Mouse (Mus musculus) lung, adult 18-20 months (tissue): ENCODE results near the gene Det1.

Source experiments
- DNase-seq, 2 experiments: peaks; one replicate each; pipeline ENCODE4 v3.0.0; 2022; ENCODE audit warnings: mixed read lengths in 2 of 2

Det1 gene

DNA sequence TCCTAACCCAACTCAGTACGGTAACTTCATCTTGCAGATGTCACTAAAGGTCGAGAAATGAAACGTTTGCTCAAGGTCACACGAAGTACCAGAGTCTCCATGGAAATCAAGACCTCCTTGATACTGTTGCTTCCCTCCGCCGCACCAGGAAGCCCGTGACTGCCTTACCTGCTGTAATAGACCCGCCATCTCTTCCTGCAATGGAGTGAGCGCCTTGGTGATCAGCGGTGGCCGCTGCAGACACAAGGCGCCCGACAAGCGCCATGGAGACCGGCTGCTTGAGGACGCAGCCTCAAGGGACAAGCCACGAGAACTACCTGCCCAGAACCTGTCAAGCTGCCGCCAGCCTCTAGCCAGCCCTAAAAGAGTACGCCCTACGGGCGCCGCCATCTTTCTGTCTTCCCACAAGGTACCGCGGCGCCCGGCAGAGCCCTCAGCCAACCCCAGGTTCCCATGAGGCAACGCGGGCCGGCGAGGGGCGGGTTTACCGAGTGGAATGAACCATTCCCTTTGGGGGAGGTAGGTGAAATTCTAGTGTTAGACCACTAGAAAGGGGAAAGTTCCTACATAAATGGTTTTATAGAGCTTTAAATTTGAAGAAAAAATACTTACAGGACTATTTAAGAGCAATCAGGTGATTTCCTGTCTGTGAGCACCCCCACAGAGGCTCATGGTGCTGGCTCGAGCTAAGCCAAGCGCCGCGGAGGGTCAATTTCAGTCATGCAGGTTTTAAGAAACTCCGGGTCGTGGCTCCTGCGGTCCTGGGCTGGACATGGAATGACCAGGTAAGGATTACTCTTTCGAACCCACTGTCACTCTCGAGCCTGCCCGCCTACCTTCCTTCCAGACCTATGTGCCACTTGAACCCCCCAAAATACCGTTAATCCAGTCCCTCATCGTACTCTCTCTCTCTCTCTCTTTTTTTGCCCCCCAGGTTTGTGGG, 64.2 kb downstream of the Det1 start, which contains the start of the genes Mrps11 and Mrpl46:
Gene Mrps11, plus strand, starts transcription at position 481 of the 943 bp plus-strand sequence.
Gene Mrpl46, minus strand, starts transcription at position 893 of the 943 bp plus-strand sequence.
- peak; percentile 84 to 86 for DNase-seq

DNA sequence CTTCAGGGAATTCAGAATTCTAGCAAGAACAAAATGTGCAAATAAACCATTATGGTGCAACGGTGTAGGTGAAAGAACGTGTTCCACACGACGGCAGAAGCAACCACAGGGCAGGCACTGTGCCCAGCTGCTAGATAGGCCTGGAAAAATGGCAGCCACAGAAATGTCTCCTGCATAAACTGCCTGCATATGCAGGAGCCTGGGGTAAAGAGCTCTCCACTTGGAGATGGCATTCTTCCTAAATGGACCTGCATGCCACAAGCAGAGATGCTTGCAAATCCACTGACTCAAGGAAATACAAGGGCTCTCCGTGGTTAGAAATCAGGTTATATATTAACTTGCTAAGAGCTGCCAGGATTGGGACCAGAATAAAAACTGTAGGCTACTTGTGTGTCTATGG, 68.3 kb downstream of the Det1 start:
- DNase-seq, result peak in 1 of 2 experiments; percentile 17
